Mouse (Mus musculus): ENCODE results near the gene Ptprg. TPM values are rescaled to one million over a fixed set of nuclear protein-coding genes. Genes with fewer than 3 reads are reported as not detected.

The Ptprg gene
- polyA plus RNA-seq, 1 experiment: 21.7 TPM

GRCm38 (mm10) chr14:11563656-11564055 lies 10.3 kb downstream of the Ptprg start:
- WGBS: 33% methylated on average over 5 of the region's 5 CpGs
- no peak overlapping the region for H3K4me3 ChIP-seq (ENCODE audit: low read depth, low read length)
- no peaks in the 10 kb centered on the region for H3K36me3 ChIP-seq (ENCODE audit: control insufficient read depth, insufficient read depth, low read length)
- H3K27ac ChIP-seq (ENCODE audit: insufficient read depth, low read depth, low read length): peak overlapping the region; percentile 53; the same call in 1 of the 2 replicates
- H3K27me3 ChIP-seq (ENCODE audit: control insufficient read depth, insufficient read depth, low read length): no peaks in the 10 kb centered on the region
- no peak for TF ChIP-seq POLR2A (IDR thresholded peaks at IDR 0.05; ENCODE audit: low read depth, low read length)
- peaks cover 19% of the 10 kb centered on the region; the same call in 1 of the 2 replicates for H3K4me1 ChIP-seq (ENCODE audit: control insufficient read depth, insufficient read depth, insufficient read length, low read length)

- WGBS: 50% methylated on average over 3 of the region's 3 CpGs
- Histone ChIP-seq H3K27ac (ENCODE audit: insufficient read depth, low read depth, low read length) (no peak overlapping the region), H3K4me3 (ENCODE audit: low read depth, low read length) (no peak overlapping the region)
Measured at GRCm38 (mm10) chr14:11564456-11564855, 11.1 kb downstream of the Ptprg start.

GRCm38 (mm10) chr14:11565283-11565682 lies 12.0 kb downstream of the Ptprg start:
- H3K36me3 ChIP-seq (ENCODE audit: control insufficient read depth, insufficient read depth, low read length): no peaks in the 10 kb centered on the region
- WGBS: 94% methylated on average over 3 of the region's 3 CpGs
- no peaks in the 10 kb centered on the region for H3K27me3 ChIP-seq (ENCODE audit: control insufficient read depth, insufficient read depth, low read length)
- no peak for TF ChIP-seq POLR2A (IDR thresholded peaks at IDR 0.05; ENCODE audit: low read depth, low read length)
- no peak for TF ChIP-seq CTCF (IDR thresholded peaks at IDR 0.05; ENCODE audit: extremely low read depth, insufficient read length, insufficient replicate concordance, low read depth, low read length)
- H3K4me3 ChIP-seq (ENCODE audit: low read depth, low read length): no peak overlapping the region
- H3K4me1 ChIP-seq (ENCODE audit: control insufficient read depth, insufficient read depth, insufficient read length, low read length): peaks cover 27% of the 10 kb centered on the region; the same call in 1 of the 2 replicates
- no peak overlapping the region for H3K27ac ChIP-seq (ENCODE audit: insufficient read depth, low read depth, low read length)

More at GRCm38 (mm10) chr14:11564456-11564855, 11.1 kb downstream of the Ptprg start:
- Histone ChIP-seq H3K4me1 (ENCODE audit: control insufficient read depth, insufficient read depth, insufficient read length, low read length) (peaks cover 24% of the 10 kb centered on the region; the same call in 1 of the 2 replicates), H3K36me3 (ENCODE audit: control insufficient read depth, insufficient read depth, low read length) (no peaks in the 10 kb centered on the region), H3K27me3 (ENCODE audit: control insufficient read depth, insufficient read depth, low read length) (no peaks in the 10 kb centered on the region)
- TF ChIP-seq CTCF (IDR thresholded peaks at IDR 0.05; ENCODE audit: extremely low read depth, insufficient read length, insufficient replicate concordance, low read depth, low read length) (no peak), POLR2A (IDR thresholded peaks at IDR 0.05; ENCODE audit: low read depth, low read length) (no peak)

- Histone ChIP-seq H3K27ac (ENCODE audit: insufficient read depth, low read depth, low read length) (no peak overlapping the region), H3K4me3 (ENCODE audit: low read depth, low read length) (no peak overlapping the region), H3K27me3 (ENCODE audit: control insufficient read depth, insufficient read depth, low read length) (no peaks in the 10 kb centered on the region), H3K4me1 (ENCODE audit: control insufficient read depth, insufficient read depth, insufficient read length, low read length) (peaks cover 19% of the 10 kb centered on the region), H3K36me3 (ENCODE audit: control insufficient read depth, insufficient read depth, low read length) (no peaks in the 10 kb centered on the region)
- no peak for TF ChIP-seq CTCF (IDR thresholded peaks at IDR 0.05; ENCODE audit: extremely low read depth, insufficient read length, insufficient replicate concordance, low read depth, low read length)
- TF ChIP-seq POLR2A (IDR thresholded peaks at IDR 0.05; ENCODE audit: low read depth, low read length): no peak
- WGBS: 32% methylated on average over 2 of the region's 2 CpGs
Measured at GRCm38 (mm10) chr14:11569734-11570133, 16.4 kb downstream of the Ptprg start.

GRCm38 (mm10) chr14:11571766-11572394 lies 18.5 kb downstream of the Ptprg start:
- TF ChIP-seq CTCF (IDR thresholded peaks at IDR 0.05; ENCODE audit: extremely low read depth, insufficient read length, insufficient replicate concordance, low read depth, low read length) (no peak), POLR2A (IDR thresholded peaks at IDR 0.05; ENCODE audit: low read depth, low read length) (no peak)
- Histone ChIP-seq H3K4me1 (ENCODE audit: control insufficient read depth, insufficient read depth, insufficient read length, low read length) (peaks cover 22% of the 10 kb centered on the region), H3K4me3 (ENCODE audit: low read depth, low read length) (0 out of 2 replicates have a peak overlapping the region, but pooled peaks have one; percentile 4)

GRCm38 (mm10) chr14:11572395-11572784 lies 19.1 kb downstream of the Ptprg start:
- 28% methylated on average over 2 of the region's 2 CpGs for WGBS
- H3K27me3 ChIP-seq (ENCODE audit: control insufficient read depth, insufficient read depth, low read length): no peaks in the 10 kb centered on the region
- peak overlapping the region; percentile 20 for H3K27ac ChIP-seq (ENCODE audit: insufficient read depth, low read depth, low read length)

More at GRCm38 (mm10) chr14:11571766-11572394, 18.5 kb downstream of the Ptprg start:
- WGBS: 51% methylated on average over 11 of the region's 11 CpGs
- Histone ChIP-seq H3K36me3 (ENCODE audit: control insufficient read depth, insufficient read depth, low read length) (no peaks in the 10 kb centered on the region), H3K27me3 (ENCODE audit: control insufficient read depth, insufficient read depth, low read length) (no peaks in the 10 kb centered on the region), H3K27ac (ENCODE audit: insufficient read depth, low read depth, low read length) (peak overlapping the region; percentile 20)

GRCm38 (mm10) chr14:11573710-11574109 lies 20.4 kb downstream of the Ptprg start:
- 79% methylated on average over 5 of the region's 5 CpGs for WGBS
- Histone ChIP-seq H3K36me3 (ENCODE audit: control insufficient read depth, insufficient read depth, low read length) (no peaks in the 10 kb centered on the region), H3K27me3 (ENCODE audit: control insufficient read depth, insufficient read depth, low read length) (no peaks in the 10 kb centered on the region), H3K27ac (ENCODE audit: insufficient read depth, low read depth, low read length) (no peak overlapping the region), H3K4me3 (ENCODE audit: low read depth, low read length) (no peak overlapping the region), H3K4me1 (ENCODE audit: control insufficient read depth, insufficient read depth, insufficient read length, low read length) (peaks cover 27% of the 10 kb centered on the region)
- TF ChIP-seq CTCF (IDR thresholded peaks at IDR 0.05; ENCODE audit: extremely low read depth, insufficient read length, insufficient replicate concordance, low read depth, low read length): no peak
- TF ChIP-seq POLR2A (IDR thresholded peaks at IDR 0.05; ENCODE audit: low read depth, low read length): no peak

More at GRCm38 (mm10) chr14:11572395-11572784, 19.1 kb downstream of the Ptprg start:
- H3K36me3 ChIP-seq (ENCODE audit: control insufficient read depth, insufficient read depth, low read length): no peaks in the 10 kb centered on the region
- TF ChIP-seq CTCF (IDR thresholded peaks at IDR 0.05; ENCODE audit: extremely low read depth, insufficient read length, insufficient replicate concordance, low read depth, low read length): no peak
- no peak for TF ChIP-seq POLR2A (IDR thresholded peaks at IDR 0.05; ENCODE audit: low read depth, low read length)
- H3K4me3 ChIP-seq (ENCODE audit: low read depth, low read length): 0 out of 2 replicates have a peak overlapping the region, but pooled peaks have one; percentile 4
- peaks cover 22% of the 10 kb centered on the region for H3K4me1 ChIP-seq (ENCODE audit: control insufficient read depth, insufficient read depth, insufficient read length, low read length)

Measured in small intestine, adult 2 months (tissue).